Mouse (Mus musculus) common myeloid progenitor, adult 5-6 weeks (primary cell): ENCODE results near the gene Gm8334. TPM values are rescaled to one million over a fixed set of nuclear protein-coding genes. Genes with fewer than 3 reads are reported as not detected.
"Not testable (repeated sequence)": the region's sequence is repeated elsewhere in the genome, so short reads cannot be mapped to it uniquely, and the experiment has no call there.

Experiments used
- ATAC-seq: replicated peaks from 2 replicates; pipeline ENCODE4 v1.8.0; 2016; ENCODE audit warnings: low read depth, mild to moderate bottlenecking, moderate TSS enrichment, inconsistent platforms; ENCODE audit not compliant: poor library complexity, severe bottlenecking
- total RNA-seq: library from RNA; stranded (forward); fragments of 200-1000, 187-1606 nt; gene quantifications from 2 replicates; pipeline ENCODE4 v1.2.3, GENCODE M21; 2017

The Gm8334 gene
- not detected in 2 replicates for total RNA-seq

GRCm38 (mm10) chrX:148615053-148615452 is at the start of gene Gm8334:
Gene Gm8334, minus strand, starts transcription at chrX:148615153.
- ATAC-seq = not testable (repeated sequence)

DNA sequence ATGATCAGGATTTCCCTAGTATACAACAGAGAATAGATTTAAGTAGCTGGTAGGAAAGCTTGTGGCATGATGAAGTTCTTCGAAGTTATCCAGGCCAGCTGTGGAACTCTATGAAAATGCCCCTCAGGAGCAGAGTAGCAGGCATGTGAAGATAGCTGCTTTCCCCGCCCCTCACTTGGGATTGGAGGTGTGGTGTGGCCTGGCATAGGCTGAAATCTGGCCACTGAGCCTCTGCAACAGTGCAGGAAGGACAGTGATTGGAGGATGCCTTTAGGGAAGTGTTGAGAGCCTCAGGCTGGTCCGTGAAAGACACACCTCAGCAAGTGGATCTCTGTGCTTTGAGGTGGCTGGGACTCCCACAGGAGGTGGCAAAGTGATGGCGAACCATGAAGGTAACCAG is 48.3 kb upstream of the Gm8334 start, which contains the start of gene Gm15127:
Gm15127 (plus strand) TSS at position 301 of the 400 bp plus-strand sequence.
- not testable (repeated sequence) for ATAC-seq

Other genes with a start within 250 kb of the Gm8334 start
- not detected in 2 replicates for gene Gm15114, start 126.2 kb downstream of the Gm8334 start, total RNA-seq
- gene Gm15127, start 48.4 kb upstream of the Gm8334 start, total RNA-seq = not detected in 2 replicates
- gene Luzp4, start 242.5 kb upstream of the Gm8334 start, total RNA-seq = not detected in 2 replicates